Mouse (Mus musculus) megakaryocyte, embryonic 14.5 days (primary cell): Measurements from ENCODE around the gene Tagln2.

ENCODE experiments used
- FLI1 ChIP-seq: IDR thresholded peaks from 2 replicates; pipeline ENCODE4 v1.6.1; 2012; ENCODE audit warnings: low read length, inconsistent platforms, mixed read lengths
- GATA1 ChIP-seq: IDR thresholded peaks from 3 replicates; pipeline ENCODE4 v1.6.1; 2012; ENCODE audit warnings: mixed read lengths, low read length, inconsistent platforms, borderline replicate concordance

DNA sequence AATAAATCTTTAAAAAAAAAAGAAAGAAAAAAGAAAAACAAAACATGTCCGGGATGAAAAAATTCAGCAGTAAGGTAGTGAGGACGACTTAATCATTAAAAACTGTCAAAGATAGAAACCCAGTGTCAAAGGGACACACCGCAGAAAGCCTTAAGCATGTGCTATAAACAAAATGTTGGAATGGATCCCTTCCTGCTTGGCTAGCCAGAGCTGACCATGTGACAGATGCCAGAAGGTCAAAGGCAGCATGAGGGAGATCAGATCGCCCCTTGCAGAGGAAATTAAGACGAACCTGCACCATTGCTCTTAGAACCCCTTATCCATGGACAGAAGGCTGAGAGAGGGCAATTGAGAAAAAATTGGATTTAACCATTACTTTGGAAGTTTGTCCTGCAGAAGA lies 30.5 kb upstream of the Tagln2 start:
- TF ChIP-seq GATA1 (no peak), FLI1 (no peak)
